Mouse (Mus musculus) small intestine, adult 2 months (tissue): ENCODE measurements around the gene Rbm39.

ENCODE experiments used
- CTCF ChIP-seq: fragments of 200-500 bp; IDR thresholded peaks from 2 replicates; pipeline ENCODE4 v1.5.1; 2012; ENCODE audit warnings: low read depth, mild to moderate bottlenecking, control low read depth, inconsistent platforms, low read length, moderate library complexity, mixed read lengths; ENCODE audit not compliant: insufficient replicate concordance, insufficient read length; ENCODE audit errors: extremely low read depth
- POLR2A ChIP-seq: fragments of 200-500 bp; IDR thresholded peaks from 2 replicates; pipeline ENCODE4 v1.6.1; 2012; ENCODE audit warnings: low read depth, mild to moderate bottlenecking, control low read depth, inconsistent platforms, low read length, moderate library complexity

DNA sequence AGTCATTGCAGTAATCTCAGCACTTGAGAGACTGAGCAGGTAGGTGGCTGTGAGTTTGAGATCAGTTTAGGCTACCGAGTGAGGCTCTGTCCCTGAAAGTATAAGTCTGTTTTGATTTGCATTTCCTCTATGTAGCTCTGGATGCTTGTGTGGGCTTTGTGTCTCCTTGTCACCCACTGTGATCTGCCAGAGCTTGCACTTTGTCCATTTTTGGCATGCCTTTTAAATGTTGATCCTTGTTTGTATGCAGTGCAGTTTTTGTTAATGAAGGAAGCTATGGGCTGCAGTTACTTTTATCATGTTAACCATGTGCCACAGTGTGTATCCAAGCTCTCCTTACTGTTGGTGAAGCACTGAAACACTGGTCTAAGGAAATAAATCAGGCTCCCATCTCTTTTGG, 37.7 kb upstream of the Rbm39 start:
- TF ChIP-seq CTCF, result no peak
- TF ChIP-seq POLR2A, result no peak
